Mouse (Mus musculus) embryonic facial prominence, embryonic 11.5 days (tissue): ENCODE measurements around the gene Usp37. TPM values are rescaled to one million over a fixed set of nuclear protein-coding genes. Genes with fewer than 3 reads are reported as not detected.

Experiments used
- microRNA counts: library from miRNA; unstranded; fragments of <30 nt; microRNA quantifications from one replicate; lab custom pipeline; 2016
- microRNA-seq: library from miRNA; unstranded; fragments of <30 nt; microRNA quantifications from one replicate; pipeline ENCODE4, GENCODE M21; 2016; ENCODE audit warnings: borderline number of aligned reads
- polyA plus RNA-seq: library from polyadenylated mRNA; unstranded; fragments of >200 nt; fragmentation: Nextera tagmentation; extraction: Ambion mirVana; gene quantifications from 2 replicates; pipeline ENCODE4 v1.2.1, GENCODE M21; 2014

The Usp37 gene
- polyA plus RNA-seq, 1 experiment from 2014 or later, result 46.5 TPM

MicroRNAs encoded within 50 kb of the gene (microRNA counts, 519-probe panel; counts per million panel counts)
- 3,946 counts per million, percentile 60 among the panel's probes with 10 or more counts for microRNA mmu-miR-26b (lab: Ali Mortazavi, UCI)

Small RNA genes lying within 50 kb of the gene (microRNA-seq; reads per million reads assigned to microRNA genes)
- gene Gm25035 (not detected), gene Mir26b (20,238 reads per million, percentile 98 among the genes with 10 or more reads in this experiment)

Other genes starting within 250 kb of the Usp37 start
- 10.1 and 10.5 TPM in 2 replicates for gene Tmbim1, start 238.7 kb downstream of the Usp37 start, polyA plus RNA-seq
- gene Catip, start 182.2 kb downstream of the Usp37 start, polyA plus RNA-seq, result 0.22 and 0.36 TPM in 2 replicates
- 2.4 and 4.9 TPM in 2 replicates for gene Slc11a1, start 169.1 kb downstream of the Usp37 start, polyA plus RNA-seq
- gene Ctdsp1, start 152.8 kb downstream of the Usp37 start, polyA plus RNA-seq, result 60.0 and 66.2 TPM in 2 replicates
- gene Vil1, start 134.9 kb downstream of the Usp37 start, polyA plus RNA-seq, result 0.07 and 0.11 TPM in 2 replicates
- 106 and 112 TPM in 2 replicates for gene Cnot9, start 38.2 kb downstream of the Usp37 start, polyA plus RNA-seq
- gene Plcd4, start 1.4 kb downstream of the Usp37 start, polyA plus RNA-seq, result 0.33 and 0.42 TPM in 2 replicates
- gene Zfp142, start 44.0 kb upstream of the Usp37 start, polyA plus RNA-seq, result 7.1 and 7.8 TPM in 2 replicates
- 13.7 and 18.4 TPM in 2 replicates for gene Bcs1l, start 44.0 kb upstream of the Usp37 start, polyA plus RNA-seq
- 9.4 TPM in 2 replicates for gene Rnf25, start 57.1 kb upstream of the Usp37 start, polyA plus RNA-seq
- 14.1 and 14.5 TPM in 2 replicates for gene Stk36, start 57.2 kb upstream of the Usp37 start, polyA plus RNA-seq
- gene Ttll4, start 117.5 kb upstream of the Usp37 start, polyA plus RNA-seq, result 29.6 and 37.1 TPM in 2 replicates
- 11.1 and 12.3 TPM in 2 replicates for gene Cyp27a1, start 169.3 kb upstream of the Usp37 start, polyA plus RNA-seq
- not detected in 2 replicates for gene Prkag3, start 204.9 kb upstream of the Usp37 start, polyA plus RNA-seq
- 15.5 and 19.1 TPM in 2 replicates for gene Wnt6, start 227.6 kb upstream of the Usp37 start, polyA plus RNA-seq
- 1.5 and 1.6 TPM in 2 replicates for gene Wnt10a, start 247.2 kb upstream of the Usp37 start, polyA plus RNA-seq